Mouse (Mus musculus) stomach, embryonic 16.5 days (tissue): ENCODE measurements at regions not wholly inside any gene's neighbourhood (a gene's known extent, or its start where the extent isn't known, plus 50 kb on each side); places are given as distances from the start of the nearest gene placed in this dataset.
A peak's percentile ranks its signal among the peaks of the same experiment; 100 is the strongest.

ENCODE experiments used
- ATAC-seq: fragments of 200-750 bp; cut with Nextera tagmentation; 2 replicates; pipeline ENCODE4 v1.8.0; 2017; ENCODE audit warnings: moderate number of reproducible peaks, moderate TSS enrichment; ENCODE audit not compliant: insufficient read depth, low FRiP score
- H3K27ac ChIP-seq: fragments of 300-500 bp; sonication (generic); 2 replicates; pipeline ENCODE4 v1.5.1; 2014; ENCODE audit warnings: low read length
- H3K27me3 ChIP-seq: fragments of 300-500 bp; sonication (generic); 2 replicates; pipeline ENCODE4 v1.6.1; 2014; ENCODE audit warnings: low read length, control low read depth, mixed read lengths; ENCODE audit not compliant: control insufficient read depth, insufficient read depth
- H3K36me3 ChIP-seq: fragments of 300-500 bp; sonication (generic); 2 replicates; pipeline ENCODE4 v1.6.1; 2014; ENCODE audit warnings: low read length; ENCODE audit not compliant: control insufficient read depth, insufficient read depth
- H3K4me1 ChIP-seq: fragments of 300-500 bp; sonication (generic); 2 replicates; pipeline ENCODE4 v1.6.1; 2014; ENCODE audit warnings: low read length, control low read depth, mixed read lengths; ENCODE audit not compliant: control insufficient read depth, insufficient read depth
- H3K4me2 ChIP-seq: fragments of 300-500 bp; sonication (generic); 2 replicates; pipeline ENCODE4 v1.6.1; 2014; ENCODE audit warnings: low read depth, low read length, mixed read lengths
- H3K4me3 ChIP-seq: fragments of 300-500 bp; sonication (generic); replicated peaks from 2 replicates; pipeline ENCODE4 v1.5.1; 2014; ENCODE audit warnings: mild to moderate bottlenecking, low read length
- H3K9ac ChIP-seq: fragments of 300-500 bp; sonication (generic); 2 replicates; pipeline ENCODE4 v1.6.1; 2014; ENCODE audit warnings: low read length
- H3K9me3 ChIP-seq: fragments of 300-500 bp; sonication (generic); replicated peaks from 2 replicates; pipeline ENCODE4 v1.6.1; 2016; ENCODE audit warnings: low read length, control low read depth; ENCODE audit not compliant: control insufficient read depth
- WGBS: fragments of 180-500 bp; shearing (Covaris S2); extraction: QIAGEN DNeasy Blood & Tissue Kit; methylation state at CpG from one replicate; pipeline ENCODE4 v1.1.7; 2014; 5-methylcytosine and 5-hydroxymethylcytosine counted together

GRCm38 (mm10) chr4:105356616-105357015 is 199.5 kb downstream of the Plpp3 start:
- no peaks in the 10 kb centered on the region for H3K4me1 ChIP-seq
- H3K27ac ChIP-seq: no peak overlapping the region
- H3K4me2 ChIP-seq: no peak overlapping the region
- no peak for ATAC-seq
- WGBS: 60% methylated on average over 3 of the region's 3 CpGs
- no peak overlapping the region for H3K9ac ChIP-seq
- H3K9me3 ChIP-seq: no peaks in the 10 kb centered on the region
- H3K27me3 ChIP-seq: no peaks in the 10 kb centered on the region
- H3K4me3 ChIP-seq: no peak overlapping the region
- no peaks in the 10 kb centered on the region for H3K36me3 ChIP-seq

GRCm38 (mm10) chr4:105358725-105359124 is 201.6 kb downstream of the Plpp3 start:
- H3K9me3 ChIP-seq: no peaks in the 10 kb centered on the region
- 22% methylated on average over 2 of the region's 2 CpGs for WGBS
- no peak overlapping the region for H3K27ac ChIP-seq
- H3K4me2 ChIP-seq: no peak overlapping the region
- no peaks in the 10 kb centered on the region for H3K36me3 ChIP-seq
- no peaks in the 10 kb centered on the region for H3K4me1 ChIP-seq
- ATAC-seq: no peak
- H3K9ac ChIP-seq: no peak overlapping the region
- no peaks in the 10 kb centered on the region for H3K27me3 ChIP-seq
- no peak overlapping the region for H3K4me3 ChIP-seq

- Histone ChIP-seq H3K36me3 (no peaks in the 10 kb centered on the region), H3K4me2 (no peak overlapping the region), H3K9ac (no peak overlapping the region), H3K4me1 (no peaks in the 10 kb centered on the region), H3K4me3 (no peak overlapping the region), H3K27me3 (no peaks in the 10 kb centered on the region), H3K9me3 (no peaks in the 10 kb centered on the region), H3K27ac (no peak overlapping the region)
- ATAC-seq: no peak
- 72% methylated on average over 6 of the region's 6 CpGs for WGBS
Measured at GRCm38 (mm10) chr4:105364496-105364895, 207.3 kb downstream of the Plpp3 start.

GRCm38 (mm10) chr4:105365076-105365475 is 207.9 kb downstream of the Plpp3 start:
- no peak overlapping the region for H3K9ac ChIP-seq
- H3K27ac ChIP-seq: no peak overlapping the region
- H3K4me3 ChIP-seq: no peak overlapping the region
- no peaks in the 10 kb centered on the region for H3K4me1 ChIP-seq
- ATAC-seq: no peak
- WGBS: 53% methylated on average over 5 of the region's 5 CpGs
- H3K9me3 ChIP-seq: no peaks in the 10 kb centered on the region
- H3K36me3 ChIP-seq: no peaks in the 10 kb centered on the region
- no peaks in the 10 kb centered on the region for H3K27me3 ChIP-seq
- no peak overlapping the region for H3K4me2 ChIP-seq

GRCm38 (mm10) chr4:105376591-105376990 is 219.4 kb downstream of the Plpp3 start:
- H3K4me1 ChIP-seq: 0 out of 2 replicates have a peak, but pooled peaks cover 4% of the 10 kb centered on the region
- no peak overlapping the region for H3K4me2 ChIP-seq
- no peaks in the 10 kb centered on the region for H3K36me3 ChIP-seq
- 45% methylated on average over 5 of the region's 5 CpGs for WGBS
- no peaks in the 10 kb centered on the region for H3K9me3 ChIP-seq
- no peak overlapping the region for H3K27ac ChIP-seq
- ATAC-seq: no peak
- H3K27me3 ChIP-seq: no peaks in the 10 kb centered on the region
- H3K9ac ChIP-seq: no peak overlapping the region
- no peak overlapping the region for H3K4me3 ChIP-seq

- ATAC-seq: no peak
- WGBS: 53% methylated on average over 11 of the region's 11 CpGs
- no peaks in the 10 kb centered on the region for H3K27me3 ChIP-seq
- H3K27ac ChIP-seq: peak overlapping the region; percentile 52; the same call in 1 of the 2 replicates
- H3K4me3 ChIP-seq: no peak overlapping the region
- 0 out of 2 replicates have a peak, but pooled peaks cover 4% of the 10 kb centered on the region for H3K4me1 ChIP-seq
- no peak overlapping the region for H3K4me2 ChIP-seq
- H3K36me3 ChIP-seq: no peaks in the 10 kb centered on the region
- H3K9ac ChIP-seq: no peak overlapping the region
- no peaks in the 10 kb centered on the region for H3K9me3 ChIP-seq
Measured at GRCm38 (mm10) chr4:105377469-105378187, 220.5 kb downstream of the Plpp3 start.

- Histone ChIP-seq H3K9ac (no peak overlapping the region), H3K4me1 (no peaks in the 10 kb centered on the region), H3K27ac (no peak overlapping the region), H3K36me3 (no peaks in the 10 kb centered on the region), H3K9me3 (no peaks in the 10 kb centered on the region), H3K4me2 (no peak overlapping the region), H3K27me3 (no peaks in the 10 kb centered on the region), H3K4me3 (no peak overlapping the region)
- no peak for ATAC-seq
- 66% methylated on average over 3 of the region's 3 CpGs for WGBS
Measured at GRCm38 (mm10) chr4:105384826-105385225, 227.7 kb downstream of the Plpp3 start.

GRCm38 (mm10) chr4:105385481-105385880 is 228.3 kb downstream of the Plpp3 start:
- H3K9me3 ChIP-seq: no peaks in the 10 kb centered on the region
- ATAC-seq: no peak
- no peaks in the 10 kb centered on the region for H3K4me1 ChIP-seq
- H3K4me2 ChIP-seq: no peak overlapping the region
- 84% methylated on average over 5 of the region's 5 CpGs for WGBS
- no peak overlapping the region for H3K9ac ChIP-seq
- H3K27me3 ChIP-seq: no peaks in the 10 kb centered on the region
- no peaks in the 10 kb centered on the region for H3K36me3 ChIP-seq
- no peak overlapping the region for H3K27ac ChIP-seq
- H3K4me3 ChIP-seq: no peak overlapping the region

GRCm38 (mm10) chr4:105390378-105390777 is 233.2 kb downstream of the Plpp3 start:
- ATAC-seq: peak; percentile 50; the same call in 1 of the 2 replicates
- whole genome bisulfite sequencing: 15% methylated on average over 5 of the region's 5 CpGs
- no peak overlapping the region for H3K9ac ChIP-seq
- H3K27me3 ChIP-seq: no peaks in the 10 kb centered on the region
- 0 out of 2 replicates have a peak, but pooled peaks cover 2% of the 10 kb centered on the region for H3K9me3 ChIP-seq
- no peak overlapping the region for H3K4me2 ChIP-seq
- no peaks in the 10 kb centered on the region for H3K36me3 ChIP-seq
- no peak overlapping the region for H3K27ac ChIP-seq
- no peaks in the 10 kb centered on the region for H3K4me1 ChIP-seq
- H3K4me3 ChIP-seq: no peak overlapping the region
